Mouse (Mus musculus) testis, adult 2 months (tissue): ENCODE results near the gene Mad1l1. TPM values are rescaled to one million over a fixed set of nuclear protein-coding genes. Genes with fewer than 3 reads are reported as not detected.

Source experiments
- H3K27ac ChIP-seq: fragments of 200-500 bp; 2 replicates; pipeline ENCODE4 v1.5.1; 2012; ENCODE audit warnings: low read depth, low read length; ENCODE audit not compliant: control insufficient read depth, insufficient read depth
- H3K27me3 ChIP-seq: fragments of 200-500 bp; 2 replicates; pipeline ENCODE4 v1.6.1; 2012; ENCODE audit warnings: mild to moderate bottlenecking, low read length, moderate library complexity; ENCODE audit not compliant: control insufficient read depth, insufficient read depth
- H3K36me3 ChIP-seq: fragments of 200-500 bp; 2 replicates; pipeline ENCODE4 v1.6.1; 2012; ENCODE audit warnings: mild to moderate bottlenecking, low read length; ENCODE audit not compliant: control insufficient read depth, insufficient read depth
- H3K4me1 ChIP-seq: fragments of 200-500 bp; 2 replicates; pipeline ENCODE4 v1.6.1; 2012; ENCODE audit warnings: low read length; ENCODE audit not compliant: control insufficient read depth, insufficient read depth
- H3K4me3 ChIP-seq: fragments of 200-500 bp; 2 replicates; pipeline ENCODE4 v1.5.1; 2012; ENCODE audit warnings: low read depth, mild to moderate bottlenecking, low read length, moderate library complexity, mixed read lengths; ENCODE audit not compliant: control insufficient read depth
- CTCF ChIP-seq: fragments of 200-500 bp; IDR thresholded peaks from 2 replicates; pipeline ENCODE4 v1.5.1; 2012; ENCODE audit warnings: low read depth, mild to moderate bottlenecking, inconsistent platforms, low read length, moderate library complexity; ENCODE audit not compliant: control insufficient read depth, insufficient read depth, insufficient replicate concordance
- POLR2A ChIP-seq: fragments of 200-500 bp; IDR thresholded peaks from 2 replicates; pipeline ENCODE4 v1.6.1; 2012; ENCODE audit warnings: low read depth, mild to moderate bottlenecking, inconsistent platforms, low read length, moderate library complexity; ENCODE audit not compliant: control insufficient read depth
- polyA plus RNA-seq: library from polyadenylated mRNA; depleted of rRNA; stranded (reverse); fragments of >200 nt; gene quantifications from 2 replicates; pipeline ENCODE4 v1.2.3, GENCODE M21; 2012

Mad1l1 gene
- polyA plus RNA-seq, 1 experiment, result 16.7 TPM

- Histone ChIP-seq H3K4me1 (no peaks in the 10 kb centered on the region), H3K27ac (no peak overlapping the region), H3K36me3 (no peaks in the 10 kb centered on the region), H3K27me3 (no peaks in the 10 kb centered on the region), H3K4me3 (no peak overlapping the region)
- TF ChIP-seq CTCF (no peak), POLR2A (no peak)
Measured at GRCm38 (mm10) chr5:140284761-140285160, 36.6 kb downstream of the Mad1l1 start.

DNA sequence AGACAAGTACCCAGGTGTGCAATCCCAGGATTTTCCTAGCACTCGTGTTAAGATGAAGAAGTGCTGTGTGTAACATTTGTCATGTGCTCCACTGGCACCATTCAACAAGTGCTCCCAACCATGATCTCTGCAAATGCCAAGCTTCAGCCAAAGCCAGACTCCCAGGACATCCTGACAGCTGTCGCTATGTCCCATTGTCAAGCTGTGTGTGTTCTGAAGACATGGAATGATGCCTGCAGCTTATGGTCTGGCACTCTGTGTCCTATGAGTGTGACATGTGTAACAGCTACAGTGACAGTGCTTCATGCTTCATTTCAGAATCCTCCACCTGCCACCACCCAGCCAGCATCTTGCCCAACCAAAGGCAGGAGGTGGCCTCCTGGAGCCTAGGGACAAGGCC is 37.3 kb downstream of the Mad1l1 start:
- Histone ChIP-seq H3K4me3 (no peak overlapping the region), H3K4me1 (no peaks in the 10 kb centered on the region), H3K36me3 (no peaks in the 10 kb centered on the region), H3K27me3 (no peaks in the 10 kb centered on the region), H3K27ac (no peak overlapping the region)
- TF ChIP-seq POLR2A (no peak), CTCF (no peak)

- Histone ChIP-seq H3K4me1 (no peaks in the 10 kb centered on the region), H3K27me3 (no peaks in the 10 kb centered on the region), H3K27ac (no peak overlapping the region), H3K36me3 (no peaks in the 10 kb centered on the region), H3K4me3 (no peak overlapping the region)
- TF ChIP-seq CTCF, result no peak
- no peak for TF ChIP-seq POLR2A
Measured at GRCm38 (mm10) chr5:140282900-140283299, 38.5 kb downstream of the Mad1l1 start.

DNA sequence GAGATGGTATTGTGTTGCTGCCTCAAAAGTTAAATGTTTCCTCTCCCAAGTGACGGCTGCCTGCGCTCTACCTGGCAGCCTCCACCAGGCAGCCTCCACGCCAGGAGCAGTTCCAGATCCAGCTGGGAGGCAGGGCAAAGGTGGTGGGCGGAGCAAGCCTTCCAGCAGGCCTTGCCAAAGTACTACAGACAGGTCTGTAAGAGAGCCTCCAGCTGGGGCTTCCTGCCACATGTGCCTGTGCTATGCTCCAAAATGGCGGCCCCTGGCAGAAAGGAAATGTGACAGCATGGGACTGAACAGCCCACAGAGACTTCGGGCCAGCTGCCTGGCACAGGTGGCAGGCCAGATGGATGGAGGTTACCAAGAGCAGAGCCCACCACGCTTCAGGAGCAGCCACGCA is 39.0 kb downstream of the Mad1l1 start:
- no peak for TF ChIP-seq POLR2A
- TF ChIP-seq CTCF, result no peak
- no peak overlapping the region for H3K4me3 ChIP-seq
- no peaks in the 10 kb centered on the region for H3K4me1 ChIP-seq
- no peaks in the 10 kb centered on the region for H3K27me3 ChIP-seq
- no peak overlapping the region for H3K27ac ChIP-seq
- no peaks in the 10 kb centered on the region for H3K36me3 ChIP-seq

DNA sequence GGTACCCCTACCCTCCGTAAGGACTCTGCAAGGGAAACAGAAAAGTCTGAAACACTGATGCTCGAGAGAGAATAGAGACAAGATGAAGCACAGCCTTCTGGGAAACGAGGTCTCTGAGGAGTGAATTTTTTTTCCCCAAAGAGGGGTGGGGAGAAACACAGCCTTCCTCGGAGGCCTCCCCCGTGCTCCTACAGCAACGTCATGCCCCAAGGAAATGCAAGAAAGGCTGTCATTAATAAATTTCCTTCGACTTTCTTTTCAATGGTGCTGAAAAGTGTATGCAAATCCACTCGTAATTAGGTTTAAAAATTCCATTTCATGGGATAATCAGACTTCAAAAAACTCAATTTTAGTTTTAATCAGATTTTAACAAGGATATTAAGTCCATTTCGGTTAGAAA is 41.1 kb downstream of the Mad1l1 start:
- TF ChIP-seq CTCF (no peak), POLR2A (no peak)
- H3K27me3 ChIP-seq, result no peaks in the 10 kb centered on the region
- H3K36me3 ChIP-seq, result no peaks in the 10 kb centered on the region; the same call in 1 of the 2 replicates
- H3K27ac ChIP-seq, result no peak overlapping the region
- no peaks in the 10 kb centered on the region for H3K4me1 ChIP-seq
- H3K4me3 ChIP-seq, result no peak overlapping the region

- Histone ChIP-seq H3K27ac (no peak overlapping the region), H3K4me1 (no peaks in the 10 kb centered on the region), H3K36me3 (no peaks in the 10 kb centered on the region; the same call in 1 of the 2 replicates), H3K27me3 (no peaks in the 10 kb centered on the region), H3K4me3 (no peak overlapping the region)
- TF ChIP-seq POLR2A, result no peak
Measured at GRCm38 (mm10) chr5:140276779-140277178, 44.6 kb downstream of the Mad1l1 start.

DNA sequence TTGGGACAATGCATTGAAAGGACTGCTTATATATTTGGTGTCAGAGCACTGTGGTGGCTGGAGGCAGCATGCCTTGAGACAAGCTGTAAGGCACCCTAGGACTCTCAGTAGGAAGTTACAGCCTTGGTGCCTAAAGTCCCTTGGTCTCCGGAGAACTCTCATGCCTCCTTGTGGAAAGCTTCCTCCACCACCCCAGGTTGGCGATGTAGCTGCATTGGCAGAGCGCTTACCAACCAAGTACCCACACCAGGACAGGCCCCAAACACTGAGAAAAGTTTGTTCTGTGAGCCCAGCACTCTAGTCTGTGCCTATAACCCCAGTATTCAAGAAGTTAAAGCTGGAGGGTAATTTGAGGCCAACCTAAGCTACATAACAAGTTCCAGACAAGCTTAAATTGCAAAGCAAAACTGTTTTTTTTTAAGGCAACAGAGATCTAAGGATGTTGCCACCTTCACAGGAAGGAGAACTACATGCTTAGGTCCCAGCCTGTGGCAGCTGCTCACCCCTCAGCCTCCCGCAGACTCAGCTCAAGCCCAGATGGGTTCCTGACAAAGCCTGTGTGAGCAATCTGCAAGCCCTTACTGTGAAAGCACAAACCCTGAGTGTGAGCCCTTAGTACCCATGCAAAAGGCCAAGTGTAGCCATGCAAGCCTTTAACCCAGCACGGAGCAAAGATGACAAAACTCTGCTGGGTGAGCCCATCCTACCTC is 50.2 kb downstream of the Mad1l1 start:
- Histone ChIP-seq H3K4me1 (no peaks in the 10 kb centered on the region), H3K27ac (no peak overlapping the region), H3K27me3 (no peaks in the 10 kb centered on the region), H3K36me3 (no peaks in the 10 kb centered on the region; the same call in 1 of the 2 replicates), H3K4me3 (no peak overlapping the region)
- TF ChIP-seq CTCF (no peak), POLR2A (no peak)

- TF ChIP-seq POLR2A (no peak), CTCF (no peak)
- Histone ChIP-seq H3K36me3 (no peaks in the 10 kb centered on the region; the same call in 1 of the 2 replicates), H3K27me3 (no peaks in the 10 kb centered on the region), H3K4me3 (no peak overlapping the region), H3K27ac (no peak overlapping the region), H3K4me1 (no peaks in the 10 kb centered on the region)
Measured at GRCm38 (mm10) chr5:140268396-140268795, 53.0 kb downstream of the Mad1l1 start.
